Mouse (Mus musculus) thymus, adult 2 months (tissue): ENCODE measurements around the gene Rabep2.

Experiments used
- CTCF ChIP-seq: fragments of 200-500 bp; IDR thresholded peaks from 2 replicates; pipeline ENCODE4 v1.5.1; 2012; ENCODE audit warnings: mild to moderate bottlenecking, control low read depth, low read length, moderate library complexity, borderline replicate concordance; ENCODE audit not compliant: control insufficient read depth, poor library complexity, insufficient read depth; ENCODE audit errors: extremely low read depth
- POLR2A ChIP-seq: fragments of 200-500 bp; IDR thresholded peaks from 2 replicates; pipeline ENCODE4 v1.6.1; 2012; ENCODE audit warnings: mild to moderate bottlenecking, low read length, control low read depth, moderate library complexity; ENCODE audit not compliant: control insufficient read depth, poor library complexity, insufficient read depth; ENCODE audit errors: extremely low read depth

GRCm38 (mm10) chr7:126458844-126459618, 30.5 kb downstream of the Rabep2 start:
- TF ChIP-seq CTCF (no peak), POLR2A (no peak)
